Mouse (Mus musculus) midbrain, embryonic 12.5 days (tissue): ENCODE results near the gene Gm11236. TPM values are rescaled to one million over a fixed set of nuclear protein-coding genes. Genes with fewer than 3 reads are reported as not detected.
"Not testable (repeated sequence)": the region's sequence is repeated elsewhere in the genome, so short reads cannot be mapped to it uniquely, and the experiment has no call there.

Source experiments
- ATAC-seq: fragments of 200-750 bp; cut with Nextera tagmentation; 2 replicates; pipeline ENCODE4 v1.8.0; 2017; ENCODE audit warnings: low read depth, moderate TSS enrichment, moderate library complexity; ENCODE audit not compliant: low FRiP score
- H3K27ac ChIP-seq: fragments of 300-500 bp; sonication (generic); replicated peaks from 2 replicates; pipeline ENCODE4 v1.5.1; 2016; ENCODE audit warnings: mild to moderate bottlenecking
- H3K27me3 ChIP-seq: fragments of 300-500 bp; sonication (generic); 2 replicates; pipeline ENCODE4 v1.6.1; 2016; ENCODE audit warnings: mild to moderate bottlenecking
- H3K36me3 ChIP-seq: fragments of 300-500 bp; sonication (generic); 2 replicates; pipeline ENCODE4 v1.6.1; 2016
- H3K4me1 ChIP-seq: fragments of 300-500 bp; sonication (generic); 2 replicates; pipeline ENCODE4 v1.6.1; 2016
- H3K4me2 ChIP-seq: fragments of 300-500 bp; sonication (generic); replicated peaks from 2 replicates; pipeline ENCODE4 v1.6.1; 2016; ENCODE audit warnings: mild to moderate bottlenecking, moderate library complexity
- H3K4me3 ChIP-seq: fragments of 300-500 bp; sonication (generic); 2 replicates; pipeline ENCODE4 v1.5.1; 2016; ENCODE audit warnings: mild to moderate bottlenecking
- H3K9ac ChIP-seq: fragments of 300-500 bp; sonication (generic); replicated peaks from 2 replicates; pipeline ENCODE4 v1.6.1; 2016; ENCODE audit warnings: mild to moderate bottlenecking, moderate library complexity
- H3K9me3 ChIP-seq: fragments of 300-500 bp; sonication (generic); 2 replicates; pipeline ENCODE4 v1.6.1; 2016; ENCODE audit warnings: mild to moderate bottlenecking
- WGBS: fragments of 180-500 bp; shearing (Covaris S2); methylation state at CpG from one replicate; pipeline ENCODE4 v1.1.7; 2016; 5-methylcytosine and 5-hydroxymethylcytosine counted together
- polyA plus RNA-seq: library from polyadenylated mRNA; unstranded; fragments of >200 nt; fragmentation: Nextera tagmentation; extraction: Ambion mirVana; gene quantifications from 2 replicates; pipeline ENCODE4 v1.2.1, GENCODE M21; 2016

Gm11236 gene
- polyA plus RNA-seq: not detected in 2 replicates

GRCm38 (mm10) chr4:73637821-73638220 lies at the start of gene Gm11236:
Gene Gm11236 (plus strand): TSS chr4:73638121.
- not testable (repeated sequence) for ATAC-seq, H3K36me3 ChIP-seq, H3K9ac ChIP-seq, H3K9me3 ChIP-seq, H3K4me1 ChIP-seq, H3K4me2 ChIP-seq, H3K27ac ChIP-seq, H3K27me3 ChIP-seq, H3K4me3 ChIP-seq
- no CpG with 5 or more reads among the region's 4 CpGs for WGBS

DNA sequence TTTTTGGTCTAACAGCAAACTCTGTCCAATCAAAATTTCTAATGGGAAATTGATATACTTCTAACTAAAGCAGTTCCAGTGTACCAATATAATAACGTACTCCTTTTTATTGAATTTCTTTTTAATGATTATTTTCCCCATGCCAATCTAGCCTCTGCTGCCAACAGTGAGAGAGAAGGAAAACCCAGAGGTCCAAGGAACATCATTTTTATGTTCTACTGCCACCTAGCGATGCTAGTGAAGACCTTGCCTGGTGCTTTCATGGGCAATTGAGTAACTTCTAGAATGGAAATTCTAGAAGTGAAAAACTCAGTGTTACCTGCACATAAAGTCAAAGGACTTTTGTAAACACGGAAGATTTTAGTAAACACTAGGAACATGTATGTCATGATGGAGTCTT lies 38.7 kb upstream of the Gm11236 start:
- H3K36me3 ChIP-seq: no peaks in the 10 kb centered on the region
- H3K9ac ChIP-seq: no peak overlapping the region
- no peaks in the 10 kb centered on the region for H3K4me1 ChIP-seq
- H3K4me3 ChIP-seq: no peak overlapping the region
- H3K27ac ChIP-seq: no peak overlapping the region
- peak; percentile 72 for ATAC-seq
- no peaks in the 10 kb centered on the region for H3K9me3 ChIP-seq
- H3K27me3 ChIP-seq: no peaks in the 10 kb centered on the region
- WGBS: 18% methylated on average over 3 of the region's 3 CpGs
- H3K4me2 ChIP-seq: no peak overlapping the region

- not testable (repeated sequence) for ATAC-seq, H3K4me2 ChIP-seq, H3K9me3 ChIP-seq, H3K27me3 ChIP-seq, H3K36me3 ChIP-seq, H3K4me1 ChIP-seq, H3K9ac ChIP-seq, H3K4me3 ChIP-seq, H3K27ac ChIP-seq
- WGBS: no CpG with 5 or more reads among the region's 3 CpGs
Measured at GRCm38 (mm10) chr4:73607581-73607980, 30.3 kb upstream of the Gm11236 start, which contains the start of gene Gm11238. Gene Gm11238 (plus strand): TSS chr4:73607881.

GRCm38 (mm10) chr4:73622684-73623083 lies 15.2 kb upstream of the Gm11236 start, which contains the start of gene Gm11237:
Gene Gm11237 (plus strand): TSS chr4:73622984.
- H3K27ac ChIP-seq, H3K27me3 ChIP-seq, ATAC-seq, H3K9me3 ChIP-seq, H3K4me3 ChIP-seq, H3K36me3 ChIP-seq, H3K4me2 ChIP-seq, H3K4me1 ChIP-seq, H3K9ac ChIP-seq: not testable (repeated sequence)
- WGBS: no CpG with 5 or more reads among the region's 3 CpGs

DNA sequence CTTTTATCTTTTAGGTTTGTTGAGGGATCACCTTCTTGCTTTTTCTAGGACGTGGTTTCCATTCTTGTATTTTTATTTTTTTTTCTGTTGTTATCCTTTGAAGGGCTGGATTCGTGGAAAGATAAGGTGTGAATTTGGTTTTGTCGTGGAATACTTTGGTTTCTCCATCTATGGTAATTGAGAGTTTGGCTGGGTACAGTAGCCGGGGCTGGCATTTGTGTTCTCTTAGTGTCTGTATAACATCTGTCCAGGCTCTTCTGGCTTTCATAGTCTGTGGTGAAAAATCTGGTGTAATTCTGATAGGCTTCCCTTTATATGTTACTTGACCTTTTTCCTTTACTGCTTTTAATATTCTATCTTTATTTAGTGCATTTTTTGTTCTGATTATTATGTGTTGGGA lies 23.9 kb downstream of the Gm11236 start:
- WGBS: 90% methylated on average over 4 of the region's 4 CpGs
- not testable (repeated sequence) for H3K36me3 ChIP-seq, H3K9me3 ChIP-seq, H3K27ac ChIP-seq, H3K4me3 ChIP-seq, H3K4me1 ChIP-seq, H3K27me3 ChIP-seq, ATAC-seq, H3K9ac ChIP-seq, H3K4me2 ChIP-seq

DNA sequence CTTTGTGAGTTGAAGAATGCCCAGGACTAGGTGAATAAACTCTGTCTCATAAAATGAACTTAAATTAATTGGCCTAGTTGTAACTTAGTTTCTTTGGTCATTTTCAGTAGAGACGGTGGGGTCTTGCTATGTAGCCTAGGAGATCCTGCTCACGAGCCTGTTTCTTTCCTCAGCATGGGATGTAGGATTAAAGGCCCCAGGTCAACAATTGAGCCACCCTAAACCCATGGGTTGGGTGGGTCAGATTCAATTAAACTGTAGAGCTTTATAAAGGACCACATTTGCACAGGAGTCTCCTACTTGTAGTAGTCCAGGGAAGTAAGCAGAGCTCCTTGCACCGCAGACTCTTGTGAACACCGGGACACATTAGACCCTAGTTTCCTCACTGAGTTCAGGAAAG lies 30.1 kb downstream of the Gm11236 start, which contains the start of gene Gm11239:
Gene Gm11239 (plus strand): TSS at position 301 of the 400 bp plus-strand sequence.
- H3K27ac ChIP-seq, H3K4me1 ChIP-seq, H3K4me2 ChIP-seq, H3K9ac ChIP-seq, H3K9me3 ChIP-seq, H3K36me3 ChIP-seq, H3K4me3 ChIP-seq, H3K27me3 ChIP-seq, ATAC-seq: not testable (repeated sequence)
- no CpG with 5 or more reads among the region's 4 CpGs for WGBS

DNA sequence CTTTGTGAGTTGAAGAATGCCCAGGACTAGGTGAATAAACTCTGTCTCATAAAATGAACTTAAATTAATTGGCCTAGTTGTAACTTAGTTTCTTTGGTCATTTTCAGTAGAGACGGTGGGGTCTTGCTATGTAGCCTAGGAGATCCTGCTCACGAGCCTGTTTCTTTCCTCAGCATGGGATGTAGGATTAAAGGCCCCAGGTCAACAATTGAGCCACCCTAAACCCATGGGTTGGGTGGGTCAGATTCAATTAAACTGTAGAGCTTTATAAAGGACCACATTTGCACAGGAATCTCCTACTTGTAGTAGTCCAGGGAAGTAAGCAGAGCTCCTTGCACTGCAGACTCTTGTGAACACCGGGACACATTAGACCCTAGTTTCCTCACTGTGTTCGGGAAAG lies 45.3 kb downstream of the Gm11236 start, which contains the start of gene Gm428:
Gene Gm428 (plus strand): TSS at position 301 of the 400 bp plus-strand sequence.
- H3K9me3 ChIP-seq, H3K36me3 ChIP-seq: not testable (repeated sequence)

More for the DNA sequence above, 45.3 kb downstream of the Gm11236 start, which contains the start of gene Gm428:
- not testable (repeated sequence) for H3K4me3 ChIP-seq, H3K4me2 ChIP-seq, H3K9ac ChIP-seq, H3K27me3 ChIP-seq, ATAC-seq, H3K4me1 ChIP-seq, H3K27ac ChIP-seq
- WGBS: 96% methylated on average over 2 of the region's 4 CpGs

Other genes with a start within 250 kb of the Gm11236 start
- not detected in 2 replicates for gene Gm11487, start 233.0 kb upstream of the Gm11236 start, polyA plus RNA-seq
- not detected in 2 replicates for gene Gm11238, start 30.2 kb upstream of the Gm11236 start, polyA plus RNA-seq
- not detected in 2 replicates for gene Gm11237, start 15.1 kb upstream of the Gm11236 start, polyA plus RNA-seq
- not detected in 2 replicates for gene Gm11239, start 30.2 kb downstream of the Gm11236 start, polyA plus RNA-seq
- not detected in 2 replicates for gene Gm428, start 45.4 kb downstream of the Gm11236 start, polyA plus RNA-seq
- gene Rasef, start 152.9 kb downstream of the Gm11236 start, polyA plus RNA-seq: 0.14 and 0.27 TPM in 2 replicates
- gene Gm11758, start 238.1 kb downstream of the Gm11236 start, polyA plus RNA-seq: not detected in 2 replicates